Mouse (Mus musculus) liver, embryonic 14.5 days (tissue): Measurements from ENCODE around the gene Zfp385a.

Experiments used
- CTCF ChIP-seq: IDR thresholded peaks from 2 replicates; pipeline ENCODE4 v1.5.1; 2016; ENCODE audit warnings: antibody characterized with exemption, low read depth, control low read depth
- EP300 ChIP-seq: IDR thresholded peaks from 2 replicates; pipeline ENCODE4 v1.6.1; 2016; ENCODE audit warnings: antibody characterized with exemption, low read depth

DNA sequence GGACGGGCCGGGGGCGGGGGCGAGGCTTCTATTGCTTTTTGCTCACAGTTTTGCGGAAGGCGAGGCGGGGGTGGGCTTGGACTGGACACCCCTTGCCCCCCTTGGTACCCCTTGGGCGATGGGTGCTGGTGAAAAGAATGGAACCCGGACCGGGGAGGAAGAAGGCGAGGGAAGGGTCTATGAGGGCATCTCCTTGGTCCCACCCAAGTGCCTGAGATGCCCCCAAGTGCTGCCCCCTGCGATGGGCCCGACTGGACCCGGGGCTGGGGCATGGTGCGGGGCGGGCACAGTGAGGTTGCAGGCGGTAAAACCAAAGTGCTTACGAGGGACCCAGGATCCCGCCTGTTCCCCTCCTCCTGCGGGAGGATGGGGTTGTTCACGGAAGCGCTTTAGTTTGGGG lies 25.7 kb downstream of the Zfp385a start:
- TF ChIP-seq CTCF (no peak), EP300 (no peak)
